Mouse (Mus musculus) cerebellum, adult 11-12 months (tissue): ENCODE measurements around the gene Kcna10.

ENCODE experiments used
- DNase-seq: peaks from one replicate; pipeline ENCODE4 v3.0.0; 2022

Gene Kcna10

DNA sequence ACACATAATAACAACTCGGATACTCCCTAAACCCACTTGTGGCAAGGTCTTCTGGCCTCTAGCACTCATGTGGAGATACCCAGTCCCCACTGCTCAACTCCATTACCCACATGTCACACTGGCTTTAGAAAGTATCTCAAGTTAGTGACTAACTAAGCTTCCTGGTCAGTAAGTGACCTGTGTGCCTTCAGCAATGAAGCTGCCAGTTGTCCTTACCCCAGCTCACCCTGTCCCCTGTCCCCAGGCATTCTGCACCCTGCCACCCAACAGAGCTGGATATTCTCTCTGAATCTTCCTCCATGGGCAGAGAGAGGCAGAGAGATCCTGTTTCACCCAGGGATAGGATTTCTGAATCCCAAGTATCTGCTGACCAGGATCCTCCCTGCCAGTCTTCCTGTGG, at the start of gene Kcna10:
Kcna10 (plus strand) TSS at position 301 of the 400 bp plus-strand sequence.
- DNase-seq = no peak

DNA sequence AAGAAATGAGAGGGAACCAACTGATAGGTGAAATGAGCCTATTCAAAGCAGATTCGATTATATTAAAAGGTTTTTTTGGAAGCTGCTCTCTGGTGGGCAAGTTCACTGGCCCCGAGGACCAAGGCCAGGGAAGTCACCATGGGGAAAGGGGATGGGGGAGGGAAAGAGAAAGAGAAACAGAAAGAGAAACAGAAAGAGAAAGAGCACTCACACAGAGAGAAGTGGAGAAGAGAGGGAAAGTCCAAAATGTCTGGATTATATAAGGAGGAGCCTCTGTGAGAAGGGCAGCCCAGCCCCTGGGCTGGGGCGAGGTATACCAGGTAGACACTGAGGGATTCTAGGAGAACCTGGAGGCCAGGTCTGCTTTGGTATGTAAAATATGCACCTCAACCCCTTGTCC, 48.4 kb upstream of the Kcna10 start:
- DNase-seq = no peak

DNA sequence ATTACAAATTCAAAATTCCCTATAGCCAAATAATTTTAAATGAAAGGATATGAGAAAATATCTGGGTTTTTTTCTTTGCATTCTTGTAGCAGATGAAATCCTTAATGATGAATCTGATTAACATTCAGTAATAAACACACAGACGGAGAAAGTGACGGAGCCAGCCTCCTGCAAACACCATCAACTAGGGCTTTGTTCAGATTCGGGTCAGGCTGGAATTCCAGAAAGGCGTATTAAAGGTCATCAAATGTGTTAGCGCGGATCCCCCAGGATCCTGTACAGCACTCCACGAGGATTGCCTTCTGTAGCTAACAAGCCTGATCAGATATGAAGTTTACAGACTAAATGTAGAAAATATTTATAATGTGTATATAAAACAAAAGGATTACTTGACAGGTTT, 35.7 kb upstream of the Kcna10 start:
- DNase-seq = no peak

DNA sequence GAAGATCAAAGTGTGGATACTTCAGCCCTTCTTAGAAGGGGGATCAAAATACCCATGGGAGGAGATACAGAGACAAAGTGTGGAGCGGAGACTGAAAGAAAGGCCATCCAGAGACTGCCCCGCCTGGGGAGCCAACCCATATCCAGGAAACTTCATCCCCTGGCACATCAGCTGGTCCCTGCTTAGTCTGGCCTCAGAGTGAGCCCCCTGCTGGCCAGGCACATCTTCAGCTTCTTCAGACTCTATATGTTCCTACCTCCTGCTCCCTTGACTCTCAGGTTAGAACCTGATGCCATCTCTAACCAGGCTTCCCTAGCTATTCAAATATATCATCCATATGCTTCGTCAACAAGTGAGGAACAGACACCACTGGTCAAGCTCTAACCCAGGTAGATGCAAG, 33.9 kb upstream of the Kcna10 start:
- no peak for DNase-seq

DNA sequence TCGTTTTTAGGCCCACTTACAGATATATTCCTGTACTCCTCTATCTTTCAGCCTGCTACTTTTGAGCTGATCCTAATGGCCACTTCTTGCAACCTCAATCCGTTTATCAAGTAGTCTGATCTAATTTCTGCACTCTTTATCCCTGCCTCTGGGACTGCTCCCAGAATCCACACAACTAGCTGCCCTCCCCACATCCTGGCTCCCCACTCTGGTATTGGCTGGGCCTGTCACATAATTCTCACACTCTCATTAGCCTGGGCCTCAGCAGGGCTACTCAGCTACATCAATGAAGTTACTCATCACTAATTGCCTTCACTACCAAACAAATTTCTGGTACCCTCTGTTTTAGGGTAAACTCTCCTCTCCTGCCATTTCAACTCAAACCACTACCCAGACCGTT, 32.4 kb upstream of the Kcna10 start:
- no peak for DNase-seq

GRCm38 (mm10) chr3:107150872-107151540, 31.9 kb upstream of the Kcna10 start:
- DNase-seq = no peak

DNA sequence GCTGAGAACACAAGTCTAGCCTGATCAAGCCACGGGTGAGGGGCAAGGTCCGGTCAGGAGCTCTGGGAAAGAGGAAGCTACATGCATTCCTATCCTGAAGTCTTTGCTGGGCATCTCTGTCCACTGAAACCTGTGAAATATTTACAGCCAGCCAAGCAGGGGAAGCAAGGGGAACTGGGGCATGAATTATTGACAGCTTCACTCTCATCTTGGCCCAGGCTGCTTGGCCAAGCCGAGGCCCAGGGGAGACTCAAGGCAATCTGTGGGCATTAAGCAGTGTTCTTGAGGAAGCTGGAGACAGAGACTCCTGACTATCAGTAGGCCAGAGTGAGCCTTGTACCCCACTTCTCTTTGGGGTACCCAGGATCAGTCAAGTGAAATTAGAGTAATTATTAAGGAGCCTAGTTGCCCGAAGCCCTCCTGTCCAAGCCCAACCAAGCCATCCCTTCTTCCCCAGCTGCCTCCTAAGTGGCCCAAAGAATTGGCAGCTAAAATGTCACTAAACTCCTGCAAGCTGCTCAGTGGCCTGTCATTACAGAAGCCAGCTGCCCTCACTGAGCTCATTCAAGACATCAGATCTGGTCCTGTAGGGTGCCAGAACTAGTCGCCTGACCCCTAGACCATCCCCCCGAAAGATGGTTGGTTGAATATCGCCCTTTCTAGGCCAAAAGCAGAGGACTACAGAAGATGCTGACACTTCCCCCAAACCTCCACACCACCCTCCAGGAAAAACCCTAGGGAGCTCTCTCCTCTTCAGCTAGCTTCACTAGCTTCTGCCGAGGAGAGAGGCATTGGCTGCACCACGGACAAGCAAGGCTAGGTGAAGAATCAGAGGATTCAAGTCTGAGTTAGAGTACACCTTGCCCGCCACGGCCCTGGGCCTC, 28.8 kb upstream of the Kcna10 start:
- DNase-seq = peak; percentile 60

GRCm38 (mm10) chr3:107158856-107159255, 24.0 kb upstream of the Kcna10 start:
- DNase-seq = no peak

DNA sequence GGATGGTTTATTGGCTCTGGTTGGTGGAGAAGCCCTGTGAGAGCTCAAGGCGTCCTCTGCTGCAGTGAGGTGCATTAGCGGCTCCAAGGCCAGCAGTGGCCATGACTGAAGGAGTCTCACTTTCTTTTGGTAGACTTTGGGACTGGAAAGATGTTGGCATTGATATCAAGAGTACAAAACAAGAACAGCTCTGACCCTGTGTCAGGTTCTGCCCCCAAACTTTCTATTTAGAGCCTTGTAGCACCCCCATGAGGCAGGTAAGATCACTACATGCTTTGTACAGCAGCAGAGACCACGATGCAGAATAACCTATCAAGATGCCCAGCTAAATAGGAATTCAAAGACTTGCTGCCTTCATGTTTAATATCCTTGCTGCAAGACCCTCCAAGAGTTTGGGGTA, 23.4 kb upstream of the Kcna10 start:
- DNase-seq = no peak

DNA sequence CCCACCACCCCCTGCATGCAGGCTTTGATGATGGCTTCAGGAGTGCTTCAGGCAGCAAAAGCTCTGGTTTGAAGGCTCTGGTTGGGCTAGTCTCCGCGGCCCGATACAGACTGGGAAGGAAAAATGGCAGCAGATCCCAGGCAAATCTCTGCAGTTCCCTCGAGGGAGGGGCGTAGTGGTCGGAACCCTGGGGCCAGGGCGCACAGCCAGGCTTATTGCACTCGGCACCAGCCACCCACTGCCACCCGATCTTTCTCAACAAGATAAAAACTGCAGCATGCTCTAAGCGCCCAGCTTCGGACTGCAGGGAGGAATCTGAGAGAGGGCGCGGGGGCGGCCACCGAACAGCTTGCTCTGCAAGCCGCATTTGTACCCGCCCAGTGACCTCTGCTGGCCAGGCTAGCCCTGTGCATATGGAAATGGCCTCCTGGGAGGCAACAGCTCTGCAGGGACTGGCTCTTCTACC, 23.0 kb upstream of the Kcna10 start:
- peak; percentile 79 for DNase-seq

- DNase-seq = peak; percentile 85
Measured at GRCm38 (mm10) chr3:107162741-107163140, 20.1 kb upstream of the Kcna10 start.

GRCm38 (mm10) chr3:107169552-107169951, 13.3 kb upstream of the Kcna10 start:
- no peak for DNase-seq

DNA sequence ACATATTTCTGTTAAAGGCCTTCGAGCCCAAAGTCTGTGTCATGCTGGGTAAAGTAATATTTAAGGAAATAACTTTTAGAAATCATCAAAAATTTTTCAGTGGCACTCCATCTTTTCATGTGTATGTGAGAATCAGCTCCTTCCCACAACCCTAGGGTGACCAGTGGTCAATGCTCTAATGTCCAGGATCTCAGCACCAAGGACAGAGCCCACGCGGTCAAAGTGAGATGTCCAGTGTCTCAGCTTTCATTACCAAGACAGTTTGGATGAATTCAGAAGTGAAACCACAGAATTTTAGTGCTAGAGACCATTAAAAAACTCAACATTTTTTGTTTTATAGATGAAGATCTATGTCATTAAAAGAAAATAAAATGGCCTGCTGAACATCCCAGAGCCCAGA, 10.9 kb upstream of the Kcna10 start:
- no peak for DNase-seq

DNA sequence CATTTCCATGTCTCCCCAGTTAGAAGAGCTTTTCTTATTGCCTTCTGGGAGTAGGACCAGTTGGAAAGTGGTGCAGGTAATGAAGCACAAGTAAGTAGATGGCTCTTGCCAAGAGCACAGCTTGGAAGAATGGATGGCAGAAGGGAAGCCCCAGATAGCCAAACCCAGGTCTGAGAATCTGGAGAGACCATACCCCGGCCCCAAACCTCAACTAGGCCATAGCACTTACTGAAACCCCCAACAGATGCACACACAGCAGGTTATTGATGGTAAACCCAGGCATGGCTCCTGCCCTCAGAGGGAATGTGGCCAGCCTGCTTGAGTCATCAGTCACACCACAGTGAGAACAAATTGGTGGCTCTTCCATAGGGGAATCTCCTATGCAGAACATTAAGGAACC, 10.3 kb upstream of the Kcna10 start:
- peak; percentile 96 for DNase-seq

DNA sequence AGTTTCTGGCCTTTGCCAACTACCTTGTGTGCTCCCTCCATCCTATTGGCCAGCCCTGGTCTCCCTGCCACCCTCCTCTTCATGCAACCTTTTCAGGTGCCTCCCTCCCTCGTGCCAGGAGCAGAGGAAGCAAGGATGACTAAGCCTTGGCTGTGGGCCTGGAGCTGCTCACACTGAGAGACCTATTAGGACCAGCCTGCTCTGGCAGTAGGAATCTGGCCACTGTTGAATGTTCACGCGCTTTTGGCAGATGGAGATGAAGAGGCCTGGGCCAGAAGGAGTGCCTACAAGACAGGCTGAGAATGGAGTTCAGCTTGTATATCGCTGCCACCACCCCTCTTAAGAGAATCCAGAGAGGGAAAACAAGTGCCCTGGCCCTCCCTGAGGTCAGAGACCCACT, 7.4 kb upstream of the Kcna10 start:
- peak; percentile 99 for DNase-seq

DNA sequence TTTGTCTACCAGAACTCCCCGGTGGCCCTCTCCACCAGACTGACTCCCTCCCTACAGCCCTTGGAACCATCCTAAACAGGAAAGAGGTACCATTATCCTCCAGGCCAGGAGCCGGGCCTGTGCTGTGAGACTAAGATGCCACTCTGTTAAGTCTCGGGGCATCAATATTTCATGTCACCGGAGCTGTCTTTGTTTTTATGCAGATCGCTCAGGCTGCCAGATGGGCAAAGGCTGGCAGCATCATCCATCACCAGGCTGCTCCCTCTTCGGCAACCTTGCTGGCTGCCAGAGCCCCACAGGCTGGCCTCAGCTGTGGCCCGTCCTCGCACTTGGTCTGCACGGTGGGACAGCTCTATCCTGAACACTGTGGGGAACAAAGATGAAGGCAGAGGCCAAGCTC, 6.4 kb upstream of the Kcna10 start:
- peak; percentile 88 for DNase-seq

- no peak for DNase-seq
Measured at GRCm38 (mm10) chr3:107180860-107181259, 2.0 kb upstream of the Kcna10 start.

DNA sequence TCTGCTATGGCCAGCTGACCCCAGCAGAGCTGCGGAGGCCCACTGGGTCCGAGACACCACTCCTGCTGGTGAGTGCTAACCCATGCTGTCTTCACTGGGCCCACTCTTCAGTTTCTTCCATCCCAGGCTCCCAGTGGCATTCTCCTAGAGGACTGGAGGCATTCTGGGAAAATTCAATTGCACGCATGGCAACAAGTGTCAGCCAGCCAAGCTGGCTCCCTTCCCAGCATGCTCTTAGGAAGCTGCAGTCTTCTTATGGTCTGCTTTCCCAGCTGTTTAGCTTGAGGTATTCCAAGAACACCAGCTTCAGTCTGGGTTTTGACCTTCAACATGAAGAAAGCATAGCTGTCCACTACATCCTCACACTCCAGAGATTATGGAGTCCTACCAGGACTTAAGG, 322 bp downstream of the Kcna10 start:
- DNase-seq = no peak

DNA sequence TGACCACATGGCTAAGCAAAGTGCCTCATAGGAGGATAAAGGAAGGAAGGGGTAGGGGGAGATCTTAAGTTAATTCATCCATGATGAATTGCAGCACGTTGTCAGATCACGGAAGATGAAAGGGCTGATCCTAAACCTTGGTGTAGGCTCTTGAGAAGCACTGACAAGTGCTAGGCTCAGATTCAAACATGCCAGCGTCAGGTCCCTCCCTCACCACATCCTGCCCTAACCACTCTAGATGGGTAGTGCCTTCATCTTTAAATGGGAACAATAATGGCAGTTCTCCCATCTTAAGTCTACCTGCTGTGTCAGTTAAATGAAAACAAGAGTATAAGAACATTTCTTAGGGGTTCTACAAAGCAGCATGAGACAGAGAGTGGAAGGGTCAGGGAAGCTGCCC, 2.7 kb downstream of the Kcna10 start:
- DNase-seq = no peak

DNA sequence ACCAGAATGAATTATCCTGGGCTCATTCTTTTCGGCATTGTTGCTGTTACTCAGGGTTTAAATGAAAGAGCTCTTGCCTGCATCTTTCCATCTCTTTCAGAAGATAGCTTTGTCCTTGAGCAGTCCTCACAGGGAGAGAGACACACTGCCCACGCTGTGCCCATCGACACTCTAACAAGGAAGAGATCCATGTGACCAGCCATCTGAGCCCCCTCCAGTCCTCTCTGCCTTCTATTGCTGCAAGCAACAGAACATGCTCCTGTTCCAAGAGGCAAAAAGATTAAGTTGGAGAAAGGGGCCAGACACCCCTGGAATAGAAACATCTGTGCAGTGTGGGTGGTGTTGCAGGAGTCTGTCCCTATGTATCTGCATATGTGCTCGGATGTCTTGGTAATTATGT, 4.2 kb downstream of the Kcna10 start:
- no peak for DNase-seq

DNA sequence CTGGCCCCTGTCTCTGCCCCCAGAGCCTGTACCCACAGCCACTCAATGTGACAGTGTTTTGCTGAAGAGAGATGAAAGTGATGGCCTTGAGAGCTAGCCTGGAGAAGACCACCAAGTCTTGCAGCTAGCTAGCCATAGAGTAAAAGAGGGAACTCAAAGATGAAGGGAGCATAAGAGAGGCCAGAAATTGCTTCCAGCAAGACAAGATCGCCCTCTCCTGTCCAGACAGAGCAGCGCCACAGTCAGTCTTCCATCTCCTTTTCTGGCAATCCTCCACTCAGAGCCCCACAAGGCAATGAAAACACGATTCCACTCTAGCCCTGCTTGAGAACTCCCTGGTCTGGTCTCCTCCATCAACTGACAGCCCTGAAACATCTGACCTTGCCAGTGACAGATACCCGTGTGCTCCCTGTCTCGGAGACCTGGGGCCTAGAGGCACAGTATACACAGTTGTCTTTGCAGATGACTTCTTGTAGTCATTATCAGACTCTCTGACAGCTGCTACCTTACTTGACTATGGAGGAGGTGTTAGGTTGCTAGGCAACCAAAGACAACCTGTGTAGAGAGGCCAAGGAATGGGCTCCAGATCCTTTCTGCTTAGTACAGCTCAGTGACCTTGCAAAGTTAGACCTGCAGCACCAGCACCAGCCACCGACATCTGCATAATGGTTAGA, 5.5 kb downstream of the Kcna10 start:
- peak; percentile 73 for DNase-seq

GRCm38 (mm10) chr3:107201310-107202180, 18.7 kb downstream of the Kcna10 start:
- no peak for DNase-seq

DNA sequence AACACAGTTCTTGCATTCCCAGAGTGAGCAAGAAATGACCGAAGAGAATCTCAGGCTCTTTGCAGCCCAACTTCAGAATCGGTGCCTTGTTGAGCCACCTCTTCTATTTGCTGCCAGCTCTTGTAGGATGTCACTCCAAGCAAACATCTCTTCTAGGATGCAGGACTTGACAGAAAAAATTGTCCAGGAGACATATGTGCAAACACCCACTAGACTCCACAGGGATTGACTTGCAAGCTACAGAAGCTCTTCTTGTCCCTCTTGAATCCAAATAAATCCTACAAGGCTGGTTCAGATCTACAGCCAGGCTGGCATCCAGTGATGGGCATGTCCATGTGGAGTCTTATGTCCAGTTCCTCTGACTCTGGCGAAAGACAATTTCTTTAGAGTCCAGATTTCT, 21.6 kb downstream of the Kcna10 start:
- DNase-seq = no peak
